8 mouse cellular contexts compared by ENCODE assay signal in genomic region chr8:115529568-115530342, GRCm38 (mm10).
DNase-seq lines count a peak whose midpoint lies in the region; ATAC-seq lines count a peak whose summit lies in the region.

No protein-coding gene starts in this region.

- peaks cover 6% of the 10 kb centered on the region; the same call in 1 of the 2 replicates for H3K4me1 ChIP-seq in embryonic facial prominence, embryonic 14.5 days (ENCODE audit: control insufficient read depth, insufficient read depth, low read length)
- peaks cover 3% of the 10 kb centered on the region; the same call in 1 of the 2 replicates for H3K4me1 ChIP-seq in neural tube, embryonic 15.5 days

- 0 out of 2 replicates have a peak overlapping the region, but pooled peaks have one; percentile 22 for H3K4me2 ChIP-seq in embryonic facial prominence, embryonic 14.5 days (ENCODE audit: low read depth, low read length)
- no peak overlapping the region; the same call in 1 of the 2 replicates for H3K4me2 ChIP-seq in neural tube, embryonic 15.5 days

- H3K9ac ChIP-seq in embryonic facial prominence, embryonic 14.5 days (ENCODE audit: low read depth, low read length) = no peak overlapping the region
- H3K9ac ChIP-seq in neural tube, embryonic 15.5 days (replicated peaks) = no peak overlapping the region

- intact Hi-C loops in gastrocnemius, postnatal 14 days (cut with DNase I; ENCODE audit: low total_unique reads) = no loop called here

- peak; percentile 12 for DNase-seq in ovary, postnatal 14 days (ENCODE audit: low spot score)
- DNase-seq in ovary, postnatal 10 days (ENCODE audit: low spot score) = no peak
- DNase-seq in embryonic facial prominence, embryonic 14.5 days (ENCODE audit: low spot score) = peak; percentile 48
- DNase-seq in kidney, adult 9 months = peak; percentile 30
- DNase-seq in gastrocnemius, postnatal 10 days = no peak
- no peak for DNase-seq in gastrocnemius, postnatal 14 days
- DNase-seq in cerebellum, postnatal 10 days = no peak

- no peaks in the 10 kb centered on the region; the same call in 1 of the 2 replicates for H3K27me3 ChIP-seq in embryonic facial prominence, embryonic 14.5 days (replicated peaks; ENCODE audit: control insufficient read depth, insufficient read depth, low read length)
- H3K27me3 ChIP-seq in neural tube, embryonic 15.5 days (replicated peaks) = no peaks in the 10 kb centered on the region

- ATAC-seq in embryonic facial prominence, embryonic 14.5 days (ENCODE audit: low read depth) = no peak
- 0 out of 2 replicates have a peak, but pooled peaks have one; percentile 17 for ATAC-seq in neural tube, embryonic 15.5 days (ENCODE audit: low FRiP score)

- no peak overlapping the region for H3K4me3 ChIP-seq in embryonic facial prominence, embryonic 14.5 days (ENCODE audit: low read depth, low read length)
- no peak overlapping the region for H3K4me3 ChIP-seq in neural tube, embryonic 15.5 days (replicated peaks)

- H3K36me3 ChIP-seq in embryonic facial prominence, embryonic 14.5 days (ENCODE audit: control insufficient read depth, insufficient read depth, low read length) = no peaks in the 10 kb centered on the region
- H3K36me3 ChIP-seq in neural tube, embryonic 15.5 days = no peaks in the 10 kb centered on the region

- H3K9me3 ChIP-seq in embryonic facial prominence, embryonic 14.5 days (ENCODE audit: control insufficient read depth, low read length) = no peaks in the 10 kb centered on the region
- no peaks in the 10 kb centered on the region for H3K9me3 ChIP-seq in neural tube, embryonic 15.5 days (replicated peaks)

- H3K27ac ChIP-seq in embryonic facial prominence, embryonic 14.5 days (replicated peaks; ENCODE audit: low read depth, low read length) = no peak overlapping the region
- H3K27ac ChIP-seq in neural tube, embryonic 15.5 days (replicated peaks) = no peak overlapping the region; the same call in 1 of the 2 replicates

- WGBS in embryonic facial prominence, embryonic 14.5 days = 24% methylated on average over 14 of the region's 14 CpGs
- WGBS in neural tube, embryonic 15.5 days = 57% methylated on average over 14 of the region's 14 CpGs

Comparison
In these comparisons a context has a peak if more than half of its experiments do, and no peak if none do; other contexts are left out.
1. DNase-seq: peak in ovary, postnatal 14 days (single experiment), embryonic facial prominence, embryonic 14.5 days (single experiment) and kidney, adult 9 months (single experiment); none in ovary, postnatal 10 days (single experiment), gastrocnemius, postnatal 10 days (single experiment), gastrocnemius, postnatal 14 days (single experiment) and cerebellum, postnatal 10 days (0 of 2).